ENCODE assay signal across 9 mouse cellular contexts in genomic region chr1:161735465-161736046, GRCm38 (mm10). TPM values are rescaled to one million over a fixed set of nuclear protein-coding genes. Genes with fewer than 3 reads are reported as not detected.
DNase-seq lines count a peak whose midpoint lies in the region; TF ChIP-seq lines count a peak whose summit lies in the region.
"Had no signal": no experiment of that assay in that cellular context is flagged by ENCODE, and none has a peak within 500 bp of the region (broad histone marks: within the 10 kb centered on the region; RNA-seq: fewer than 3 reads in every experiment).

No protein-coding gene starts in this region.

- TF ChIP-seq EP300 in heart, adult 2 months (IDR thresholded peaks at IDR 0.05; ENCODE audit: insufficient read depth, low read depth, low read length): no peak

- WGBS in heart, adult 2 months: 52% methylated on average over 11 of the region's 11 CpGs
- 59% methylated on average over 11 of the region's 11 CpGs for WGBS in cerebellum, adult 2 months

- no peaks in the 10 kb centered on the region; the same call in 1 of the 2 replicates for H3K27me3 ChIP-seq in heart, adult 2 months (ENCODE audit: control insufficient read depth, insufficient read depth, low read length)
- no peaks in the 10 kb centered on the region for H3K27me3 ChIP-seq in cerebellum, adult 2 months (ENCODE audit: control insufficient read depth, insufficient read depth, low read length)

- no peaks in the 10 kb centered on the region for H3K79me2 ChIP-seq in heart, adult 2 months (replicated peaks; ENCODE audit: control insufficient read depth, insufficient read depth, low read length)

- intact Hi-C loops in heart, adult 2 months (cut with DNase I): loop anchor here (2.0 kb wide), 1 partner anchor 47 kb away; no protein-coding TSS in a partner anchor
- intact Hi-C loops in heart, postnatal 25 days (cut with DNase I): loop anchor here (5.0 kb wide), 1 partner anchor 48 kb away; no protein-coding TSS in a partner anchor

- DNase-seq in heart, adult 2 months: no peak
- no peak for DNase-seq in heart, postnatal 25 days (ENCODE audit: low spot score)
- peak; percentile 41 for DNase-seq in 3T3-L1 (ENCODE audit: low read depth, low spot score)
- peak; percentile 19 for DNase-seq in lung, postnatal 36 days
- no peak for DNase-seq in testis, postnatal 10 days (ENCODE audit: low spot score)
- no peak for DNase-seq in adrenal gland, adult 2 months
- no peak for DNase-seq in cerebellum, adult 2 months

- H3K4me3 ChIP-seq in heart, adult 2 months: no peak overlapping the region
- H3K4me3 ChIP-seq in brown adipose tissue, adult 24 weeks (ENCODE audit: insufficient read depth, low read depth, low read length): 0 out of 2 replicates have a peak overlapping the region, but pooled peaks have one; percentile 44
- no peak overlapping the region for H3K4me3 ChIP-seq in cerebellum, adult 2 months (replicated peaks; ENCODE audit: insufficient read depth, low read depth, low read length)

- H3K4me1 ChIP-seq in heart, adult 2 months (ENCODE audit: control insufficient read depth, insufficient read depth, low read length): no peaks in the 10 kb centered on the region
- H3K4me1 ChIP-seq in brown adipose tissue, adult 24 weeks (ENCODE audit: control insufficient read depth, insufficient read depth, insufficient read length, low read length): no peaks in the 10 kb centered on the region
- no peaks in the 10 kb centered on the region for H3K4me1 ChIP-seq in cerebellum, adult 2 months (ENCODE audit: control insufficient read depth, insufficient read depth, low read length)

- TF ChIP-seq CTCF in heart, adult 2 months (IDR thresholded peaks at IDR 0.05): peak; percentile 21
- no peak for TF ChIP-seq CTCF in cerebellum, adult 2 months (IDR thresholded peaks at IDR 0.05; ENCODE audit: borderline replicate concordance, insufficient read depth, low read depth, low read length)

- H3K36me3 ChIP-seq in heart, adult 2 months (ENCODE audit: control insufficient read depth, insufficient read depth, low read length): no peaks in the 10 kb centered on the region

- no peak for TF ChIP-seq POLR2A in heart, adult 2 months (IDR thresholded peaks at IDR 0.05; ENCODE audit: insufficient read depth, low read depth, low read length)
- TF ChIP-seq POLR2A in cerebellum, adult 2 months (IDR thresholded peaks at IDR 0.05; ENCODE audit: borderline replicate concordance, insufficient read depth, low read length): no peak

- H3K27ac ChIP-seq in heart, adult 2 months: no peak overlapping the region
- H3K27ac ChIP-seq in brown adipose tissue, adult 24 weeks (replicated peaks; ENCODE audit: low read depth, low read length): no peak overlapping the region
- H3K27ac ChIP-seq in cerebellum, adult 2 months (ENCODE audit: insufficient read depth, low read length): no peak overlapping the region

- H3K9ac ChIP-seq in heart, adult 2 months (ENCODE audit: low read depth, low read length): no peak overlapping the region

RNA-seq across cellular contexts. Expression of gene Fasl, which starts 52.7 kb away (rescaled TPM):
- not detected for total RNA-seq in heart, adult 2 months (2021)
- polyA plus RNA-seq in heart, adult 2 months (2012; rRNA removed): 0.10 TPM in 1 of 2 replicates, not detected in the other
- total RNA-seq in heart, postnatal 25 days (2021): not detected
- not detected in 2 replicates for polyA plus RNA-seq in brown adipose tissue, adult 24 weeks (2012; ENCODE audit: insufficient read depth, insufficient read length, missing spikeins)
- total RNA-seq in adrenal gland, adult 2 months (2021): not detected
- 0.04 TPM in 1 of 2 replicates, not detected in the other for polyA plus RNA-seq in adrenal gland, adult 2 months (2012; rRNA removed)
- 0.36 and 0.47 TPM in 2 replicates for polyA plus RNA-seq in cerebellum, adult 2 months (2012; rRNA removed)
- polyA plus RNA-seq: stomach, embryonic 14.5 days had no signal

Comparison
In these comparisons a context has a peak if more than half of its experiments do, and no peak if none do; other contexts are left out.
1. DNase-seq: peak in 3T3-L1 (single experiment) and lung, postnatal 36 days (single experiment); none in heart, adult 2 months (0 of 2), heart, postnatal 25 days (single experiment), testis, postnatal 10 days (single experiment), adrenal gland, adult 2 months (single experiment) and cerebellum, adult 2 months (0 of 2).